Mouse (Mus musculus) bone marrow, adult 2 months (tissue): ENCODE measurements at regions not wholly inside any gene's neighbourhood (a gene's known extent, or its start where the extent isn't known, plus 50 kb on each side); places are given as distances from the start of the nearest gene placed in this dataset.

ENCODE experiments used
- H3K27ac ChIP-seq: fragments of 200-500 bp; 2 replicates; pipeline ENCODE4 v1.5.1; 2012; ENCODE audit warnings: low read depth, mild to moderate bottlenecking, control low read depth, inconsistent platforms, low read length; ENCODE audit not compliant: control insufficient read depth, poor library complexity, insufficient read depth
- H3K4me1 ChIP-seq: fragments of 200-500 bp; 2 replicates; pipeline ENCODE4 v1.6.1; 2011; ENCODE audit warnings: low read length; ENCODE audit not compliant: control insufficient read depth, insufficient read depth
- H3K4me3 ChIP-seq: fragments of 200-500 bp; replicated peaks from 2 replicates; pipeline ENCODE3; 2011; ENCODE audit warnings: mild to moderate bottlenecking, low read depth, low read length, control low read depth; ENCODE audit not compliant: control insufficient read depth
- CTCF ChIP-seq: fragments of 200-500 bp; IDR thresholded peaks from 2 replicates; pipeline ENCODE4 v1.5.1; 2011; ENCODE audit warnings: low read length, control low read depth; ENCODE audit not compliant: control insufficient read depth, insufficient read depth
- POLR2A ChIP-seq: fragments of 200-500 bp; IDR thresholded peaks from 2 replicates; pipeline ENCODE4 v1.6.1; 2011; ENCODE audit warnings: low read depth, mild to moderate bottlenecking, control low read depth, low read length, borderline replicate concordance; ENCODE audit not compliant: control insufficient read depth
- WGBS: fragments of 180-500 bp; shearing (Covaris S2); methylation state at CpG from one replicate; pipeline ENCODE4 v1.1.7; 2018; 5-methylcytosine and 5-hydroxymethylcytosine counted together

GRCm38 (mm10) chr3:138609749-138610148 is 83.8 kb downstream of the Eif4e start:
- Histone ChIP-seq H3K27ac (no peak overlapping the region), H3K4me1 (no peaks in the 10 kb centered on the region), H3K4me3 (no peak overlapping the region)
- 86% methylated on average over 1 of the region's 1 CpGs for WGBS
- TF ChIP-seq POLR2A (no peak), CTCF (no peak)

- H3K4me1 ChIP-seq, result no peaks in the 10 kb centered on the region
- H3K4me3 ChIP-seq, result no peak overlapping the region
- 62% methylated on average over 9 of the region's 9 CpGs for WGBS
- H3K27ac ChIP-seq, result no peak overlapping the region
- TF ChIP-seq CTCF, result no peak
- no peak for TF ChIP-seq POLR2A
Observed at GRCm38 (mm10) chr3:138612884-138613653, 87.1 kb downstream of the Eif4e start.

GRCm38 (mm10) chr3:138613680-138614079 is 87.7 kb downstream of the Eif4e start:
- H3K27ac ChIP-seq, result no peak overlapping the region
- H3K4me1 ChIP-seq, result no peaks in the 10 kb centered on the region
- 68% methylated on average over 3 of the region's 3 CpGs for WGBS
- H3K4me3 ChIP-seq, result no peak overlapping the region
- no peak for TF ChIP-seq CTCF
- no peak for TF ChIP-seq POLR2A

- no peak overlapping the region for H3K4me3 ChIP-seq
- no peak for TF ChIP-seq POLR2A
- no peaks in the 10 kb centered on the region for H3K4me1 ChIP-seq
- 76% methylated on average over 2 of the region's 2 CpGs for WGBS
- no peak overlapping the region for H3K27ac ChIP-seq
Observed at GRCm38 (mm10) chr3:138614899-138615298, 88.9 kb downstream of the Eif4e start.

- 70% methylated on average over 4 of the region's 4 CpGs for WGBS
- TF ChIP-seq POLR2A (no peak), CTCF (no peak)
- Histone ChIP-seq H3K4me3 (no peak overlapping the region), H3K27ac (no peak overlapping the region), H3K4me1 (no peaks in the 10 kb centered on the region)
Observed at GRCm38 (mm10) chr3:138620263-138620662, 94.3 kb downstream of the Eif4e start.

- WGBS, result 12% methylated on average over 2 of the region's 2 CpGs
- TF ChIP-seq CTCF (no peak), POLR2A (no peak)
Observed at GRCm38 (mm10) chr3:138624128-138624527, 98.1 kb downstream of the Eif4e start.

GRCm38 (mm10) chr3:138626230-138626629 is 100.3 kb downstream of the Eif4e start:
- no peak overlapping the region for H3K27ac ChIP-seq
- TF ChIP-seq CTCF (no peak), POLR2A (no peak)
- 83% methylated on average over 4 of the region's 4 CpGs for WGBS
- H3K4me3 ChIP-seq, result no peak overlapping the region
- H3K4me1 ChIP-seq, result no peaks in the 10 kb centered on the region

More at GRCm38 (mm10) chr3:138624128-138624527, 98.1 kb downstream of the Eif4e start:
- H3K4me3 ChIP-seq, result no peak overlapping the region
- H3K4me1 ChIP-seq, result no peaks in the 10 kb centered on the region
- no peak overlapping the region for H3K27ac ChIP-seq

- Histone ChIP-seq H3K4me1 (no peaks in the 10 kb centered on the region), H3K27ac (no peak overlapping the region), H3K4me3 (no peak overlapping the region)
- no peak for TF ChIP-seq CTCF
- TF ChIP-seq POLR2A, result no peak
- WGBS, result 76% methylated on average over 13 of the region's 13 CpGs
Observed at GRCm38 (mm10) chr3:138630231-138630630, 104.3 kb downstream of the Eif4e start.

- no peak overlapping the region for H3K27ac ChIP-seq
- TF ChIP-seq POLR2A, result no peak
- TF ChIP-seq CTCF, result no peak
- 2% methylated on average over 2 of the region's 2 CpGs for WGBS
Observed at GRCm38 (mm10) chr3:138632086-138632485, 106.1 kb downstream of the Eif4e start.

GRCm38 (mm10) chr3:138642026-138642425 is 100.0 kb upstream of the Tspan5 start:
- WGBS, result 79% methylated on average over 1 of the region's 1 CpGs
- Histone ChIP-seq H3K4me1 (no peaks in the 10 kb centered on the region; the same call in 1 of the 2 replicates), H3K4me3 (no peak overlapping the region), H3K27ac (no peak overlapping the region)
- TF ChIP-seq CTCF (peak; percentile 70), POLR2A (no peak)

More at GRCm38 (mm10) chr3:138632086-138632485, 106.1 kb downstream of the Eif4e start:
- H3K4me1 ChIP-seq, result no peaks in the 10 kb centered on the region
- H3K4me3 ChIP-seq, result no peak overlapping the region
